Mouse (Mus musculus) left cerebral cortex, adult 6 months (tissue): ENCODE results near the gene Mrgpra4. TPM values are rescaled to one million over a fixed set of nuclear protein-coding genes. Genes with fewer than 3 reads are reported as not detected.

ENCODE experiments used
- long read RNA-seq, 2 experiments: library from polyadenylated mRNA; unstranded; transcript quantifications; one replicate each; pipeline ENCODE4 v2.0.0; 2019 to 2020
- polyA plus RNA-seq: library from polyadenylated mRNA; unstranded; fragments of <200 nt; fragmentation: Nextera tagmentation; gene quantifications from 2 replicates; pipeline ENCODE4 v1.2.3, GENCODE M21; 2021

Gene Mrgpra4
- polyA plus RNA-seq: not detected in 2 replicates
- long read RNA-seq, experiment 1: 0 reads
- long read RNA-seq, experiment 2: 0 reads

GRCm38 (mm10) chr7:47981995-47982394 is at the start of gene Mrgpra4:
Mrgpra4 (minus strand) TSS chr7:47982095.

GRCm38 (mm10) chr7:48027497-48027896 is 45.6 kb upstream of the Mrgpra4 start, which contains the start of gene Mrgprx1:
Mrgprx1 (minus strand) TSS chr7:48027597.

Other genes with a start within 250 kb of the Mrgpra4 start
- not detected in 2 replicates for gene Mrgprx1, start 45.5 kb upstream of the Mrgpra4 start, polyA plus RNA-seq
- not detected in 2 replicates for gene Mrgprb5, start 186.9 kb upstream of the Mrgpra4 start, polyA plus RNA-seq
- gene Mrgprb4, start 217.2 kb upstream of the Mrgpra4 start, polyA plus RNA-seq: not detected in 2 replicates